Mouse (Mus musculus): Measurements from ENCODE around the gene G3bp2. TPM values are rescaled to one million over a fixed set of nuclear protein-coding genes. Genes with fewer than 3 reads are reported as not detected.

G3bp2 gene
- polyA plus RNA-seq, 1 experiment from 2014 or later: 225 TPM

DNA sequence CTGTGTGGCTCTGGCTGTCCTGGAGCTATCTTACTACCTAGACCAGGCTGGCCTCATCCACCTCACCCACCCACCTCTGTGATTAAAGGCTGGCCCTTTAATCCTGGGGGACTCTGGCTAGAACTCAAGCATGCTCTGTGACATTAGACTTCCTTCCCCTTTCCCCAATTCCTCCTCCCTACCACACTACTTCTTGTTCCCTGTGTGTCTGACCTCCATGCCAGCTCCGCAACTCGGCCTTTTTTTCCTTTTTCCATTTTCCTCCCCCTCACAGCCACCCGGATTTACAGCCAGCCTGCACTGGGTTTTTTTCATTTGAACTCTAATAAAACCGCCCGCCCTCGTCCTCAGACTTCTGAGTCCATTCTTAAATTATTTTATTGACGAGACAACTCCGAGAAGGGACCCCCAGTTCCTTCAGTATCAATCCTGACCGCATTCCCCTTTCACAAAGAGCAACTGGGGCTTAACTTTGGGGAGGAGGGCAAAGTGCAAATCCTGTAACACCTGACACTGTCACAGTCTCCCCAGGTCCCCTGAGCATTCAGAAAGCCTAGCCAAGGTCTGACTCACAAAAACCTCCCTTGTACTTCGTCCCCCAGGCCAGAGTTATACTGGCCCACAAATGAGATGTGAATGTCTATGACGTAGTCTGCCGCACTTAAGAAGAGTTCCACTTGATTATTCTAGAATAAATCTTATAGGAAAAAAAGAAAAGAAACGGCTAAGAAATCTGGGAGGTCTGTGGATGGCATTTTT lies 15.0 kb upstream of the G3bp2 start:
- WGBS: 60% methylated on average over 13 of the region's 13 CpGs
- Histone ChIP-seq H3K9ac (no peak overlapping the region), H3K4me3 (no peak overlapping the region), H3K36me3 (no peaks in the 10 kb centered on the region), H3K9me3 (no peaks in the 10 kb centered on the region), H3K27ac (no peak overlapping the region), H3K27me3 (no peaks in the 10 kb centered on the region), H3K4me1 (0 out of 2 replicates have a peak, but pooled peaks cover 2% of the 10 kb centered on the region), H3K4me2 (replicated peaks) (no peak overlapping the region)
- ATAC-seq (ENCODE audit: insufficient number of reproducible peaks, insufficient read depth, low FRiP score, low TSS enrichment): no peak

DNA sequence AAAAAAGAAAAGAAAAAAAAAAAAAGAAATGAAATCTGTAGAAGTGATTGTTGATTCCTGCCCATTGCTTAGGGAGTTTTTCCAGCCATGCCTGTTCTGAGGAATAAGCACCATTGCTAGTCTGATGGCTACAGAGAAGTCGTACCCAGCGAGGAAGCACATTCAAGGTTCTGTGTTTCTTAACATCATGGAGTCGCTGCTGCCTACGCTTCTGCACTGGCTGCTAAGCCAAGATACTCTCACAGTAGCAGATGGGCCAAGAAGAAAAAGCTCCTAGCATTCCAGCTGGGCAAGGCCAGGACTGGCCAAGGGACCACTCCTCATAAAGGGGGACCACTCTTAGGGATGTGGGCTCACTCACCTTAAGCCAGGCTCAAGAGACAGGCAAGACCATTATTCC lies 14.3 kb upstream of the G3bp2 start:
- 0 out of 2 replicates have a peak, but pooled peaks cover 2% of the 10 kb centered on the region for H3K4me1 ChIP-seq
- H3K36me3 ChIP-seq: no peaks in the 10 kb centered on the region
- no peak for ATAC-seq (ENCODE audit: insufficient number of reproducible peaks, insufficient read depth, low FRiP score, low TSS enrichment)
- H3K9ac ChIP-seq: no peak overlapping the region
- no peak overlapping the region for H3K27ac ChIP-seq
- H3K4me2 ChIP-seq (replicated peaks): no peak overlapping the region
- H3K4me3 ChIP-seq: no peak overlapping the region
- no peaks in the 10 kb centered on the region for H3K27me3 ChIP-seq
- H3K9me3 ChIP-seq: no peaks in the 10 kb centered on the region
- WGBS: 92% methylated on average over 4 of the region's 4 CpGs

DNA sequence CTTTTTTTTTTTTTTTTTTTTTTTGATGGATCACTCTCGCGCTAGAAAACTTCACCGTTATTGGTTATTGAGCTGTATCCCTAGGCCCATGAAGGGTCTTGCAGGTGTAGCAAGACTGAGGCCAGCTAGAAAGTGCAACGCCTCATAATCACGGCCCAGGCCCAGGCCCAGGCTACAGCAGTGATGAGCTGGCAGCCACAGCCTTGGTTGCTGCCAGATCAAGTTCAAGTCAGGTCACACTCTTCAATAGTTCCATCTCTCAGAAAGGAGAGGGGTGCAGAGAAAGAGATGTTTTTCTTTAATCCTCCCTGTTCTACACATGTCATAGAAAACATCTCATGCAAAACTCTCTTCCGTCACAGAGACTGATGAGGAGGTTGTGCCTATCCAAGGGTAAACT lies 13.3 kb upstream of the G3bp2 start:
- no peak overlapping the region for H3K9ac ChIP-seq

GRCm38 (mm10) chr5:92094062-92094415 lies 10.5 kb upstream of the G3bp2 start:
- 55% methylated on average over 3 of the region's 3 CpGs for WGBS
- Histone ChIP-seq H3K4me2 (replicated peaks) (no peak overlapping the region), H3K36me3 (no peaks in the 10 kb centered on the region), H3K9ac (no peak overlapping the region), H3K9me3 (no peaks in the 10 kb centered on the region), H3K4me3 (no peak overlapping the region), H3K27ac (no peak overlapping the region), H3K27me3 (no peaks in the 10 kb centered on the region), H3K4me1 (0 out of 2 replicates have a peak, but pooled peaks cover 2% of the 10 kb centered on the region)
- ATAC-seq (ENCODE audit: insufficient number of reproducible peaks, insufficient read depth, low FRiP score, low TSS enrichment): no peak

More for the DNA sequence above, 13.3 kb upstream of the G3bp2 start:
- WGBS: 94% methylated on average over 6 of the region's 6 CpGs
- Histone ChIP-seq H3K27ac (no peak overlapping the region), H3K4me2 (replicated peaks) (no peak overlapping the region), H3K4me1 (0 out of 2 replicates have a peak, but pooled peaks cover 2% of the 10 kb centered on the region), H3K27me3 (no peaks in the 10 kb centered on the region), H3K9me3 (no peaks in the 10 kb centered on the region), H3K36me3 (no peaks in the 10 kb centered on the region), H3K4me3 (no peak overlapping the region)
- ATAC-seq (ENCODE audit: insufficient number of reproducible peaks, insufficient read depth, low FRiP score, low TSS enrichment): no peak

DNA sequence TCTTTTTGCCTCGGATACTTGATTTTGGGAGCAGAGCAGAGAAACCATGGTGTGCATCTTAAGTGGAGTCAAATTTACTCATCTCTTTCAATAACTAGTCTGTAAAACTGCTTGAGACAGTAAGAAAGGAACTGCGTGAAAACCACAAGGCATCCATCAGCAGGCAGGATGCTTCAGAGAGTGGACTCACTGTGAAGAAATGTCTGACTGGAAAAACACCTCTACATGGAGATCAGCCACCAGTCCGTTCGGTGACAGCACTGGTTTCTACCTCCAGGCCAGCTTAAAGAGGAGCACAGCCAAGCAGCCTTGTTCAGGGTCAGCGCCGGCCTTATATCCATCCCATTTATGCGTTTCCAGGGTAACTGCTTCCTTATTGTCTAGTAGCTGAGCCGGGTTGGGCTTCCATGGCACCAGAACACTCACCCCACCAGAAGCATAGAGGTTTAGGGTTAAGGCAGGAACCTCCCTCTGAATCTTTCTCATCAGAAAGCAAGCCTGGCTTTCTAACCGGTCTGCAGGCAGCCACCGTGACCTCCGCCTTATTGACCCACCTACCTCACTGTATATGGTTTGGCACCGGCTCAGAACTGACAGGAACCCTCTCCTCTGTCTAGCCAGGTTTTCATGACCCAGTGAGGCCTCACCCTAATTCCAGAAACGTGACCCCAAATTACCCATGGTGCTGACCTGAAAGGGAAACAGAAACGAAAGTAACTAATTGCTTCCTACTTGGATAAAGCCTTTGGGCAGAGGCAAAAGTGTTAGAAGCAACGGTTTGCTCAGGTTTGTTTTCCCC lies 9.9 kb upstream of the G3bp2 start:
- Histone ChIP-seq H3K4me1 (no peaks in the 10 kb centered on the region), H3K36me3 (no peaks in the 10 kb centered on the region), H3K9ac (no peak overlapping the region), H3K4me3 (no peak overlapping the region), H3K27ac (no peak overlapping the region), H3K9me3 (no peaks in the 10 kb centered on the region), H3K27me3 (no peaks in the 10 kb centered on the region), H3K4me2 (replicated peaks) (no peak overlapping the region)
- ATAC-seq (ENCODE audit: insufficient number of reproducible peaks, insufficient read depth, low FRiP score, low TSS enrichment): no peak
- 51% methylated on average over 15 of the region's 15 CpGs for WGBS

GRCm38 (mm10) chr5:92087469-92087868 lies 4.0 kb upstream of the G3bp2 start:
- H3K4me2 ChIP-seq (replicated peaks): no peak overlapping the region
- no peak overlapping the region for H3K9ac ChIP-seq
- H3K27ac ChIP-seq: no peak overlapping the region
- H3K9me3 ChIP-seq: no peaks in the 10 kb centered on the region
- no peak for ATAC-seq (ENCODE audit: insufficient number of reproducible peaks, insufficient read depth, low FRiP score, low TSS enrichment)
- no peaks in the 10 kb centered on the region for H3K4me1 ChIP-seq
- no peaks in the 10 kb centered on the region for H3K27me3 ChIP-seq
- H3K4me3 ChIP-seq: no peak overlapping the region
- WGBS: 89% methylated on average over 4 of the region's 4 CpGs
- H3K36me3 ChIP-seq: no peaks in the 10 kb centered on the region

GRCm38 (mm10) chr5:92085821-92086550 lies 2.5 kb upstream of the G3bp2 start:
- 75% methylated on average over 7 of the region's 7 CpGs for WGBS
- no peak for ATAC-seq (ENCODE audit: insufficient number of reproducible peaks, insufficient read depth, low FRiP score, low TSS enrichment)

DNA sequence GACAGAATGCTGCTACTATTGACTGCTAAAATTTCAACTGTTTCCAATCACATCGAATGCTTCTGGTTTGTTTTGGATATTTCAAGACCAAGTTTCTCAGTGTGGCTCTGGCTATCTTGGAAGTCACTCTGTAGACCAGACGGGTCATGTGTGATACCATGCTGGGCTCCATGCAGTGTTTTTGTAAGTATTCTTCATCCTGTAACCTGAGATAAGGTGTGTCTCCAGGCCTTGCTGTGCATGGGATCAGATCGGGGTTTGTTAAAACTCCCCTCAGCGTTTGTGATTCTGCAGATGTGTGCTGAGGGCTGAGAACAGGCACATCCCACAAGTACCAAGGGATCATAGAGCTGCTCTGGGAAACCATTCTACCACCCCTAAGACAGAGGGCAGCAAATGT lies 1.7 kb upstream of the G3bp2 start:
- Histone ChIP-seq H3K4me2 (replicated peaks) (no peak overlapping the region), H3K9ac (no peak overlapping the region), H3K9me3 (no peaks in the 10 kb centered on the region), H3K4me1 (peaks cover 16% of the 10 kb centered on the region), H3K27me3 (no peaks in the 10 kb centered on the region), H3K36me3 (no peaks in the 10 kb centered on the region), H3K4me3 (no peak overlapping the region), H3K27ac (no peak overlapping the region)
- 53% methylated on average over 4 of the region's 4 CpGs for WGBS
- ATAC-seq (ENCODE audit: insufficient number of reproducible peaks, insufficient read depth, low FRiP score, low TSS enrichment): no peak

More at GRCm38 (mm10) chr5:92085821-92086550, 2.5 kb upstream of the G3bp2 start:
- H3K4me1 ChIP-seq: peaks cover 12% of the 10 kb centered on the region
- no peak overlapping the region for H3K27ac ChIP-seq
- no peak overlapping the region for H3K4me3 ChIP-seq
- no peaks in the 10 kb centered on the region for H3K27me3 ChIP-seq
- no peak overlapping the region for H3K9ac ChIP-seq
- H3K36me3 ChIP-seq: no peaks in the 10 kb centered on the region
- no peak overlapping the region for H3K4me2 ChIP-seq (replicated peaks)
- H3K9me3 ChIP-seq: no peaks in the 10 kb centered on the region

GRCm38 (mm10) chr5:92082821-92083401 lies 608 bp downstream of the G3bp2 start:
- Histone ChIP-seq H3K4me1 (peaks cover 24% of the 10 kb centered on the region), H3K27me3 (no peaks in the 10 kb centered on the region), H3K36me3 (no peaks in the 10 kb centered on the region), H3K4me3 (peak overlapping the region; percentile 93), H3K9me3 (no peaks in the 10 kb centered on the region), H3K4me2 (replicated peaks) (peak overlapping the region; percentile 69), H3K27ac (peak overlapping the region; percentile 99), H3K9ac (peak overlapping the region; percentile 96)
- peak; percentile 45 for ATAC-seq (ENCODE audit: insufficient number of reproducible peaks, insufficient read depth, low FRiP score, low TSS enrichment)
- WGBS: under 1% methylated on average over 55 of the region's 55 CpGs

GRCm38 (mm10) chr5:92081326-92081725 lies 2.2 kb downstream of the G3bp2 start:
- Histone ChIP-seq H3K36me3 (no peaks in the 10 kb centered on the region), H3K4me2 (replicated peaks) (peak overlapping the region; percentile 69), H3K4me1 (peaks cover 24% of the 10 kb centered on the region), H3K27ac (no peak overlapping the region), H3K4me3 (peak overlapping the region; percentile 93; the same call in 1 of the 2 replicates), H3K9ac (no peak overlapping the region), H3K27me3 (no peaks in the 10 kb centered on the region), H3K9me3 (no peaks in the 10 kb centered on the region)
- no peak for ATAC-seq (ENCODE audit: insufficient number of reproducible peaks, insufficient read depth, low FRiP score, low TSS enrichment)
- WGBS: 66% methylated on average over 3 of the region's 3 CpGs

DNA sequence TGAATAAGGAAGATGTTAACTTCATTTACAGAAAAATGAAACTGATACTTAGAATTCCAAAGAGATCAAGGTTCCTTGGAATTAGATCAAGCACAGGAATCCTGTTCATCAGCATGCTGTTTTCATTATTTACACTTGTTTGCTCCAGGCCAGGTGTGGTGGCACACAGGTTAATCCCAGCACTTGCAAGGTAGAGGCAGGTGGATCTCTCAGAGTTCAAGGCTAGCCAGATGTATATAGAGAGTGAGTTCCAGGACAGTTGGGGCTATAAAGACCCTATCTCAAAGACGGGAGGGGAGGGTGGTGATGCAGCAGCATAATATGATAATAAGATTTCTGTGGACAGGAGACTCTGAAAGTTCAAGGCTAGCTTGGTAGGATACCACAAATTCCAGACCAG lies 3.1 kb downstream of the G3bp2 start:
- no peak overlapping the region for H3K4me3 ChIP-seq
- no peaks in the 10 kb centered on the region for H3K27me3 ChIP-seq
- no peak overlapping the region for H3K4me2 ChIP-seq (replicated peaks)
- H3K9ac ChIP-seq: no peak overlapping the region
- H3K36me3 ChIP-seq: no peaks in the 10 kb centered on the region
- H3K9me3 ChIP-seq: no peaks in the 10 kb centered on the region
- no peak for ATAC-seq (ENCODE audit: insufficient number of reproducible peaks, insufficient read depth, low FRiP score, low TSS enrichment)
- WGBS: 70% methylated on average over 1 of the region's 1 CpGs
- peaks cover 24% of the 10 kb centered on the region for H3K4me1 ChIP-seq
- H3K27ac ChIP-seq: no peak overlapping the region

Measured in embryonic facial prominence, embryonic 12.5 days (tissue).